Mouse (Mus musculus): ENCODE measurements around the gene Lingo4.

- TF ChIP-seq CTCF (IDR thresholded peaks at IDR 0.05; ENCODE audit: low read depth) (no peak), EP300 (optimal IDR thresholded peaks at IDR 0.05) (no peak)
Measured at GRCm38 (mm10) chr3:94443597-94443964, 45.3 kb downstream of the Lingo4 start, which contains the start of gene Oaz3.
